Mouse (Mus musculus) cerebellum, postnatal 14 days (tissue): ENCODE data around the gene Rbm19.

Experiments used
- DNase-seq, 2 experiments: peaks; one replicate each; pipeline ENCODE4 v3.0.0; 2021; ENCODE audit warnings: mixed read lengths in 2 of 2

The Rbm19 gene

GRCm38 (mm10) chr5:120167787-120168325 lies 51.6 kb downstream of the Rbm19 start:
- peak; percentile 85 to 86 for DNase-seq

GRCm38 (mm10) chr5:120171865-120172728 lies 55.8 kb downstream of the Rbm19 start:
- no peak for DNase-seq

- DNase-seq, result no peak
Measured at GRCm38 (mm10) chr5:120172729-120173101, 56.5 kb downstream of the Rbm19 start.

GRCm38 (mm10) chr5:120174317-120174716 lies 58.1 kb downstream of the Rbm19 start:
- peak; percentile 79 to 82 for DNase-seq

GRCm38 (mm10) chr5:120175217-120175616 lies 59.0 kb downstream of the Rbm19 start:
- no peak for DNase-seq

GRCm38 (mm10) chr5:120176246-120177065 lies 60.2 kb downstream of the Rbm19 start:
- peak; percentile 73 to 80 for DNase-seq

- DNase-seq, result no peak
Measured at GRCm38 (mm10) chr5:120177066-120177340, 60.7 kb downstream of the Rbm19 start.

- DNase-seq, result no peak
Measured at GRCm38 (mm10) chr5:120180102-120180501, 63.8 kb downstream of the Rbm19 start.

- no peak for DNase-seq
Measured at GRCm38 (mm10) chr5:120181384-120181783, 65.1 kb downstream of the Rbm19 start.

GRCm38 (mm10) chr5:120183321-120183720 lies 67.1 kb downstream of the Rbm19 start:
- no peak for DNase-seq

- DNase-seq, result no peak
Measured at GRCm38 (mm10) chr5:120183790-120184189, 67.5 kb downstream of the Rbm19 start.

- DNase-seq, result no peak
Measured at GRCm38 (mm10) chr5:120185949-120186348, 69.7 kb downstream of the Rbm19 start.

- DNase-seq, result peak; percentile 82 to 91
Measured at GRCm38 (mm10) chr5:120188541-120188940, 72.3 kb downstream of the Rbm19 start.

GRCm38 (mm10) chr5:120190001-120190582 lies 73.8 kb downstream of the Rbm19 start:
- DNase-seq, result peak; percentile 62 to 73

GRCm38 (mm10) chr5:120191620-120192019 lies 75.4 kb downstream of the Rbm19 start:
- DNase-seq, result no peak

- peak; percentile 55 to 59 for DNase-seq
Measured at GRCm38 (mm10) chr5:120194309-120194941, 78.2 kb downstream of the Rbm19 start.

- DNase-seq, result no peak
Measured at GRCm38 (mm10) chr5:120194948-120195347, 78.7 kb downstream of the Rbm19 start.

GRCm38 (mm10) chr5:120196879-120197278 lies 80.6 kb downstream of the Rbm19 start:
- DNase-seq, result no peak

- peak; percentile 55 to 64 for DNase-seq
Measured at GRCm38 (mm10) chr5:120197813-120198387, 81.6 kb downstream of the Rbm19 start.

- DNase-seq, result no peak
Measured at GRCm38 (mm10) chr5:120199865-120200264, 83.6 kb downstream of the Rbm19 start.

- DNase-seq, result no peak
Measured at GRCm38 (mm10) chr5:120204316-120204715, 88.1 kb downstream of the Rbm19 start.

GRCm38 (mm10) chr5:120206313-120206943 lies 90.2 kb downstream of the Rbm19 start:
- DNase-seq, result no peak
